Mouse (Mus musculus) embryonic facial prominence, embryonic 13.5 days (tissue): ENCODE measurements at regions not wholly inside any gene's neighbourhood (a gene's known extent, or its start where the extent isn't known, plus 50 kb on each side); places are given as distances from the start of the nearest gene placed in this dataset.

Source experiments
- ATAC-seq: fragments of 200-750 bp; cut with Nextera tagmentation; 2 replicates; pipeline ENCODE4 v1.8.0; 2017; ENCODE audit warnings: low read depth; ENCODE audit not compliant: insufficient number of reproducible peaks, insufficient read depth, low FRiP score, low TSS enrichment
- H3K27ac ChIP-seq: fragments of 300-500 bp; sonication (generic); 2 replicates; pipeline ENCODE4 v1.5.1; 2015; ENCODE audit warnings: moderate library complexity, mild to moderate bottlenecking, inconsistent platforms
- H3K27me3 ChIP-seq: fragments of 300-500 bp; sonication (generic); 2 replicates; pipeline ENCODE4 v1.6.1; 2015; ENCODE audit warnings: mild to moderate bottlenecking, inconsistent platforms
- H3K36me3 ChIP-seq: fragments of 300-500 bp; sonication (generic); 2 replicates; pipeline ENCODE4 v1.6.1; 2015; ENCODE audit warnings: mild to moderate bottlenecking, inconsistent platforms
- H3K4me1 ChIP-seq: fragments of 300-500 bp; sonication (generic); 2 replicates; pipeline ENCODE4 v1.6.1; 2015; ENCODE audit warnings: inconsistent platforms
- H3K4me2 ChIP-seq: fragments of 300-500 bp; sonication (generic); 2 replicates; pipeline ENCODE4 v1.6.1; 2015; ENCODE audit warnings: moderate library complexity, mild to moderate bottlenecking, inconsistent platforms
- H3K4me3 ChIP-seq: fragments of 300-500 bp; sonication (generic); 2 replicates; pipeline ENCODE4 v1.5.1; 2015; ENCODE audit warnings: mild to moderate bottlenecking, inconsistent platforms
- H3K9ac ChIP-seq: fragments of 300-500 bp; sonication (generic); 2 replicates; pipeline ENCODE4 v1.6.1; 2015; ENCODE audit warnings: mild to moderate bottlenecking, inconsistent platforms
- H3K9me3 ChIP-seq: fragments of 300-500 bp; sonication (generic); 2 replicates; pipeline ENCODE4 v1.6.1; 2016; ENCODE audit warnings: inconsistent platforms
- WGBS: fragments of 180-500 bp; shearing (Covaris S2); methylation state at CpG from one replicate; pipeline ENCODE4 v1.1.7; 2015; ENCODE audit warnings: mixed read lengths; 5-methylcytosine and 5-hydroxymethylcytosine counted together

DNA sequence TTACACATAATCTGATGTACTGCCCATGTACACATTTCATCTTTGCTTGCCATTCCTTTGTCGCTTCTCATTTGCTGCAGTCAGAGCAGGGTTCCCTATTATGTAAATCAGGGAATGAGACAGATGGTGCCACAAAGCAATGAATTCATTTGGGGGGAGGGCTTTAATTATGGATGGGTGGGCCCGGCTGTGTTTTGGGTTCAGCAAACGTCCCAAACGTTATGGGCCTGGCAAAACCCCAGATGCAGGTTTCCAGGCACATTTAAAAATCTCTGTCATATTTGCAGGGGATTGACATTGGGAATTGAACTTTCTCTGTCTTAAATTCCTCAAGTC is 528.5 kb downstream of the Tmem38b start:
- ATAC-seq: no peak
- Histone ChIP-seq H3K27me3 (no peaks in the 10 kb centered on the region), H3K4me1 (no peaks in the 10 kb centered on the region), H3K9me3 (no peaks in the 10 kb centered on the region), H3K4me2 (no peak overlapping the region), H3K27ac (no peak overlapping the region), H3K36me3 (no peaks in the 10 kb centered on the region), H3K9ac (no peak overlapping the region), H3K4me3 (no peak overlapping the region)
- 44% methylated on average over 4 of the region's 4 CpGs for WGBS

GRCm38 (mm10) chr4:54355381-54356040 is 529.7 kb downstream of the Tmem38b start:
- no peaks in the 10 kb centered on the region for H3K27me3 ChIP-seq
- H3K27ac ChIP-seq: no peak overlapping the region
- no peaks in the 10 kb centered on the region for H3K36me3 ChIP-seq
- no peak overlapping the region for H3K9ac ChIP-seq
- no peak overlapping the region for H3K4me3 ChIP-seq
- WGBS: 75% methylated on average over 7 of the region's 7 CpGs
- no peak overlapping the region for H3K4me2 ChIP-seq
- no peaks in the 10 kb centered on the region for H3K4me1 ChIP-seq
- no peak for ATAC-seq
- H3K9me3 ChIP-seq: no peaks in the 10 kb centered on the region

DNA sequence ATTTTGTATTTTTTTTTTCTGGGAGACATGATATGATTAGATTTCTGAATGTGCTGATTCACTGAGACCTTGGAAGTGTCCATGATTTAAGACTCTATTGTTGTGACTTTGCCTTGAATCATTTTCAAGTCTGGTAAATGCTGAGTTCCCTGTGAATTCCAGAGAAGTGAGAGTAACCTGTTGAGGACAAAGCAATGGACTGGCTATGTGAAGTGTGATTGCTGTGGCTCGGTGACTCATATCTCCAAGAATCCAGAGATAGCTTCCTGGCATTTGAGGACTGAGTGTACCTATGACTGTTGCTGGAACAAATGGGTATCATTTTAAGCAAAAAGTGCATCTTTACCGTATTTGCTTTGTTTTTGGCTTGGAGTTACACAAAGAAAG is 530.2 kb downstream of the Tmem38b start:
- no peaks in the 10 kb centered on the region for H3K9me3 ChIP-seq
- no peak overlapping the region for H3K4me3 ChIP-seq
- H3K4me1 ChIP-seq: no peaks in the 10 kb centered on the region
- 86% methylated on average over 2 of the region's 2 CpGs for WGBS
- no peaks in the 10 kb centered on the region for H3K36me3 ChIP-seq
- H3K27ac ChIP-seq: no peak overlapping the region
- ATAC-seq: no peak
- no peak overlapping the region for H3K4me2 ChIP-seq
- H3K9ac ChIP-seq: no peak overlapping the region
- H3K27me3 ChIP-seq: no peaks in the 10 kb centered on the region

DNA sequence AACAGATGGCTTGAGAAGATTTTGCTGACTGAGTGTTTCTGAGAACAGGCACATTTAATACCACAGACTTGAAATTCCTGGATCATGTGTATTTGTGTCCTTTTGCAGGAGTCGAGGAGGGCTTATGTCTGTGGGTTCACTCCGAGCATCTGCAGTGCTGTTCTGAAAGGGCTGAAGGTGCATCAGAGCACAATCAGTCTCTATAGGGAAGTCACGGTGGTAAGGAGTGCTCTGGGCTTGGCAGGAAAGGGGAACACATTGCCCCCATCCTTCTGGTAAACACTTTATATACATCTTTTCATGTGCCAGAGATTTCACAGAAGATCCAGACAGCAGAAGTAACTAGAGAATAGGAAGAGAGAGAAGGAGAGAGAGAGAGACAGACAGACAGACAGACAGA is 545.1 kb downstream of the Tmem38b start:
- Histone ChIP-seq H3K27ac (0 out of 2 replicates have a peak overlapping the region, but pooled peaks have one; percentile 29), H3K9me3 (no peaks in the 10 kb centered on the region), H3K9ac (no peak overlapping the region), H3K4me2 (no peak overlapping the region), H3K27me3 (no peaks in the 10 kb centered on the region), H3K4me3 (no peak overlapping the region), H3K4me1 (peaks cover 34% of the 10 kb centered on the region), H3K36me3 (no peaks in the 10 kb centered on the region)
- ATAC-seq: no peak
- WGBS: 19% methylated on average over 3 of the region's 3 CpGs

DNA sequence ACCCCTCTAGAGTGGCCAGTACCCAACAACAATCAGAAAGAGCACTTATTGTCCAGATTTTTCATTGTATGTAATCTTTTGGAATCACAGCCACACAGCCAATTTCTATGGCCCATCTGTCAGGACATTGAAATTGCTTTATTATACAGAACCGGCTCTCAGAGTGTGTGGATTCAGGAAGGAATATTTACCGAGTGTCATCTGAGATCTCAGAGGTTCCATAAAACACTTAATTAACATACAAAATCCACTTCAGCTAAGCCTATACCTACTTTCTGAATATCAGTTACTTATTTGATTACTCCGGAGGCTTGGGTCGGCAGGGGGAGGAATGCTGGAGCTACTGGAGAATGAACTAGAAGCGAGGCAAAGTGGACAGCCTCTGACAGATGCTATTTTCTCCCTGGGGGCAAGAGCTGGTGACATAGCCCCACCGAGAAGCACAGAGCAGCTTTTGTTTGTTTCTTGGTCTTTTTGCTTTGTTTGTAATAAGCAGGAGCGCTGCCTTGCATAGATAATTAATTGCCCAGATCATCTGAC is 545.6 kb downstream of the Tmem38b start:
- Histone ChIP-seq H3K27me3 (no peaks in the 10 kb centered on the region), H3K4me1 (peaks cover 34% of the 10 kb centered on the region), H3K9me3 (no peaks in the 10 kb centered on the region), H3K4me3 (no peak overlapping the region), H3K9ac (no peak overlapping the region), H3K36me3 (no peaks in the 10 kb centered on the region), H3K4me2 (no peak overlapping the region), H3K27ac (0 out of 2 replicates have a peak overlapping the region, but pooled peaks have one; percentile 29)
- no peak for ATAC-seq
- WGBS: 11% methylated on average over 7 of the region's 7 CpGs

- Histone ChIP-seq H3K4me1 (peaks cover 34% of the 10 kb centered on the region), H3K4me3 (no peak overlapping the region), H3K36me3 (no peaks in the 10 kb centered on the region), H3K4me2 (no peak overlapping the region), H3K27ac (peak overlapping the region; percentile 55; the same call in 1 of the 2 replicates), H3K9me3 (no peaks in the 10 kb centered on the region), H3K9ac (no peak overlapping the region), H3K27me3 (no peaks in the 10 kb centered on the region)
- WGBS: 11% methylated on average over 2 of the region's 2 CpGs
- 0 out of 2 replicates have a peak, but pooled peaks have one; percentile 37 for ATAC-seq
Observed at GRCm38 (mm10) chr4:54373606-54374005, 547.8 kb downstream of the Tmem38b start.

GRCm38 (mm10) chr4:54374457-54374856 is 548.6 kb downstream of the Tmem38b start:
- no peak for ATAC-seq
- Histone ChIP-seq H3K4me1 (peaks cover 34% of the 10 kb centered on the region), H3K4me3 (no peak overlapping the region), H3K36me3 (no peaks in the 10 kb centered on the region), H3K9ac (no peak overlapping the region), H3K27me3 (no peaks in the 10 kb centered on the region), H3K27ac (peak overlapping the region; percentile 45; the same call in 1 of the 2 replicates), H3K9me3 (no peaks in the 10 kb centered on the region), H3K4me2 (no peak overlapping the region)
- 7% methylated on average over 5 of the region's 5 CpGs for WGBS

- Histone ChIP-seq H3K4me2 (no peak overlapping the region), H3K36me3 (no peaks in the 10 kb centered on the region), H3K4me3 (no peak overlapping the region), H3K9me3 (no peaks in the 10 kb centered on the region), H3K4me1 (peaks cover 29% of the 10 kb centered on the region), H3K27me3 (no peaks in the 10 kb centered on the region), H3K9ac (no peak overlapping the region), H3K27ac (0 out of 2 replicates have a peak overlapping the region, but pooled peaks have one; percentile 16)
- 44% methylated on average over 6 of the region's 6 CpGs for WGBS
- no peak for ATAC-seq
Observed at GRCm38 (mm10) chr4:54387460-54387859, 557.4 kb upstream of the Zfp462 start.

DNA sequence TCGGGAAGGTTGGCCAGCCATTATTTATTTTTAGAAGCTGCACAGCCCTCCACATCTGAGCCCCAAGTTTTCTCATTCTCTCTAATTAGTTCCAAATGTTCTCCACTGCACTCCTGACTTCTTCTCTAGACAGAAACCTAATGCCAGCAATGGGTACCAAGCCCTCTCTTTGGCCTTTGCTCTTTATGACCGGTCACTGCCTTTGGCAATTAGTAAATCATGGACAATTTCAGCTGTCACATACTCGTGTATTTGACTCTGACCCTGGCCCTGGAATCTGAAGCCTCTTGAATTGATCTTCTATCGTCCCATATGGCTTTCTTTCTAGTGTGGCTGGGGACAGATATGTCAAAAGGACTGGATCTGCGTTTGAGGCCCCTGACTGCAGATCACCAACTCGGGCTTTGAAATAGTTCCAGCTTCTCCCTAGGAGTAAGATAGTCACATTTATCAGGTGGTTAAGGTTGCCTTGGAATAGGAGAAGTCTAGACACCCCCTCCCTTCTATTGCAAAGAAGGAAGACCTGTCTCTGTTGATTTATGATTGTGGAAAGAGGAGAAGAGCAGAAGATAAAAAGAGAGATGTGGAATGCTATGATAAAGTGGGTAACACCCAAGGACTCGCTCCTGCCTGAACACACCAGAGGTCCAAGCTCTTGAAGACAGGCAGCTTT is 553.2 kb upstream of the Zfp462 start:
- Histone ChIP-seq H3K4me2 (no peak overlapping the region), H3K9ac (no peak overlapping the region), H3K27me3 (no peaks in the 10 kb centered on the region), H3K36me3 (no peaks in the 10 kb centered on the region), H3K9me3 (no peaks in the 10 kb centered on the region), H3K27ac (no peak overlapping the region), H3K4me1 (peaks cover 22% of the 10 kb centered on the region), H3K4me3 (no peak overlapping the region)
- no peak for ATAC-seq
- 24% methylated on average over 7 of the region's 7 CpGs for WGBS

- WGBS: 88% methylated on average over 4 of the region's 4 CpGs
- ATAC-seq: no peak
- Histone ChIP-seq H3K4me3 (no peak overlapping the region), H3K9ac (no peak overlapping the region), H3K4me1 (no peaks in the 10 kb centered on the region), H3K36me3 (no peaks in the 10 kb centered on the region), H3K27me3 (no peaks in the 10 kb centered on the region), H3K27ac (no peak overlapping the region), H3K9me3 (no peaks in the 10 kb centered on the region), H3K4me2 (no peak overlapping the region)
Observed at GRCm38 (mm10) chr4:54406151-54406550, 538.7 kb upstream of the Zfp462 start.

GRCm38 (mm10) chr4:54407930-54408329 is 536.9 kb upstream of the Zfp462 start:
- Histone ChIP-seq H3K9me3 (no peaks in the 10 kb centered on the region), H3K27ac (no peak overlapping the region), H3K4me1 (no peaks in the 10 kb centered on the region), H3K36me3 (no peaks in the 10 kb centered on the region), H3K4me3 (no peak overlapping the region), H3K9ac (no peak overlapping the region), H3K27me3 (no peaks in the 10 kb centered on the region), H3K4me2 (no peak overlapping the region)
- whole genome bisulfite sequencing: 51% methylated on average over 2 of the region's 2 CpGs
- ATAC-seq: no peak

- 63% methylated on average over 3 of the region's 3 CpGs for WGBS
- H3K4me1 ChIP-seq: no peaks in the 10 kb centered on the region
- no peak for ATAC-seq
- no peaks in the 10 kb centered on the region for H3K36me3 ChIP-seq
- H3K9ac ChIP-seq: no peak overlapping the region
- no peaks in the 10 kb centered on the region for H3K9me3 ChIP-seq
- no peak overlapping the region for H3K4me3 ChIP-seq
- H3K27me3 ChIP-seq: no peaks in the 10 kb centered on the region
- no peak overlapping the region for H3K27ac ChIP-seq
- H3K4me2 ChIP-seq: no peak overlapping the region
Observed at GRCm38 (mm10) chr4:54430789-54431188, 514.1 kb upstream of the Zfp462 start.
